Comparison of ENCODE assay signal across 14 mouse cellular contexts in the genomic region with DNA sequence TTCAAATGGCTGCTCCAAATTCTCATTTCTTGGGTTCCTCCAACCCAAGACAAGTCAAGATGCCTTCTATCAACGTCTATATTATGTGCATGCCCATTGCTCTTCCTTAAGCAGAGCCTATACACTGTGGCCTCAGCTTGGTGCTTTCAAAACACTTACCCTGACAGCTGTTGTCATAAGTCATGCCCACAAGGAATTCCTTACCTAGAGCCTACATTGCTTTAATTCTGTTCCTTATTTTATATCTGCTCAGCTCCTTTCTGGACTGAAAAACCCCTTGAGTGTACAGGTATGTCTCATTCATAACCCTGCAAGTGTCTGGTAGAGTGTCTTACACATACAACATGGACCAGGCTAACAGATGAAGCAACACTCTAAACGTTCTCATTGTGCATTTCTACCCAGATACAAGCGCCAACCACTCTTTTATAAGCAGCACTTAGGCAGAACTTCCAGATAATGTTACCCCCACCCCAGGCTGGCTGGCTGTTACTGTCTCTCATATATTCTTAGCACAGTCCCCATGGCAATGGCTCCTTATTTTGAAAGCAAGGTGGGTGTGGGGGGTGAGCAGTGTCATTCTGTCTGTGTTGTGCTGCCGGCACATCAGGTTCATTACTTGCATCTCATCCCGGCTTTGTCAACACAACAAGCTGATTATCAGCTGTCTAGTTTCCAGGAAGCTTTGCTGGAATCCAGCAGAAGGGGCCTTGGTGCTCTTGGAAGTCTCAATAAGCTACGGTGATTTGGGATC.
DNase-seq lines count a peak whose midpoint lies in the region; ATAC-seq lines count a peak whose summit lies in the region.
"Had no signal": no experiment of that assay in that cellular context is flagged by ENCODE, and none has a peak within 500 bp of the region (broad histone marks: within the 10 kb centered on the region; RNA-seq: fewer than 3 reads in every experiment).

No protein-coding gene starts in this region.

- H3K9me3 ChIP-seq in embryonic facial prominence, embryonic 14.5 days (ENCODE audit: control insufficient read depth, low read length), result no peaks in the 10 kb centered on the region
- H3K9me3 ChIP-seq in embryonic facial prominence, embryonic 10.5 days, result no peaks in the 10 kb centered on the region
- no peaks in the 10 kb centered on the region for H3K9me3 ChIP-seq in kidney, embryonic 15.5 days (replicated peaks)
- H3K9me3 ChIP-seq in hindbrain, embryonic 14.5 days (ENCODE audit: control insufficient read depth, low read length), result no peaks in the 10 kb centered on the region
- H3K9me3 ChIP-seq: forebrain, embryonic 12.5 days; limb, embryonic 12.5 days had no signal

- H3K4me3 ChIP-seq in embryonic facial prominence, embryonic 14.5 days (ENCODE audit: low read depth, low read length), result no peak overlapping the region
- H3K4me3 ChIP-seq in embryonic facial prominence, embryonic 10.5 days, result no peak overlapping the region
- H3K4me3 ChIP-seq in kidney, embryonic 15.5 days (replicated peaks), result no peak overlapping the region
- H3K4me3 ChIP-seq in hindbrain, embryonic 14.5 days (replicated peaks; ENCODE audit: low read length), result no peak overlapping the region
- H3K4me3 ChIP-seq: forebrain, embryonic 12.5 days; limb, embryonic 12.5 days had no signal

- H3K4me1 ChIP-seq in embryonic facial prominence, embryonic 14.5 days (ENCODE audit: control insufficient read depth, insufficient read depth, low read length), result no peaks in the 10 kb centered on the region
- no peaks in the 10 kb centered on the region; the same call in 1 of the 2 replicates for H3K4me1 ChIP-seq in embryonic facial prominence, embryonic 10.5 days
- no peaks in the 10 kb centered on the region for H3K4me1 ChIP-seq in kidney, embryonic 15.5 days
- no peaks in the 10 kb centered on the region for H3K4me1 ChIP-seq in hindbrain, embryonic 14.5 days (replicated peaks; ENCODE audit: control insufficient read depth, insufficient read depth, low read length)
- H3K4me1 ChIP-seq: forebrain, embryonic 12.5 days; limb, embryonic 12.5 days had no signal

- intact Hi-C loops in heart, postnatal 10 days (cut with DNase I), result no loop called here

- H3K4me2 ChIP-seq in embryonic facial prominence, embryonic 14.5 days (ENCODE audit: low read depth, low read length), result no peak overlapping the region
- no peak overlapping the region for H3K4me2 ChIP-seq in kidney, embryonic 15.5 days
- H3K4me2 ChIP-seq in hindbrain, embryonic 14.5 days (replicated peaks), result no peak overlapping the region
- H3K4me2 ChIP-seq: forebrain, embryonic 12.5 days; limb, embryonic 12.5 days had no signal

- no peak for DNase-seq in embryonic facial prominence, embryonic 14.5 days (ENCODE audit: low spot score)
- DNase-seq in embryonic facial prominence, embryonic 10.5 days (ENCODE audit: low spot score), result no peak
- DNase-seq in layer of hippocampus, adult 9-11 months, result peak; percentile 40
- no peak for DNase-seq in layer of hippocampus, postnatal 14 days (ENCODE audit: low spot score in 2 of 2)
- peak; percentile 27 to 42 for DNase-seq in heart, postnatal 10 days
- DNase-seq in right cerebral cortex, postnatal 25 days, result peak; percentile 42
- DNase-seq in hindbrain, embryonic 14.5 days (ENCODE audit: low spot score), result no peak
- DNase-seq: adrenal gland, adult 8-10 months; cerebellum, postnatal 10 days; lung, adult 18-20 months had no signal

- H3K9ac ChIP-seq in embryonic facial prominence, embryonic 14.5 days (ENCODE audit: low read depth, low read length), result no peak overlapping the region
- H3K9ac ChIP-seq in kidney, embryonic 15.5 days, result no peak overlapping the region
- H3K9ac ChIP-seq in hindbrain, embryonic 14.5 days, result no peak overlapping the region
- H3K9ac ChIP-seq: forebrain, embryonic 12.5 days; limb, embryonic 12.5 days had no signal

- no peak overlapping the region for H3K27ac ChIP-seq in embryonic facial prominence, embryonic 14.5 days (replicated peaks; ENCODE audit: low read depth, low read length)
- no peak overlapping the region for H3K27ac ChIP-seq in embryonic facial prominence, embryonic 10.5 days (replicated peaks)
- no peak overlapping the region for H3K27ac ChIP-seq in kidney, embryonic 15.5 days
- no peak overlapping the region for H3K27ac ChIP-seq in hindbrain, embryonic 14.5 days
- H3K27ac ChIP-seq: forebrain, embryonic 12.5 days; limb, embryonic 12.5 days had no signal

- peak; percentile 30; the same call in 1 of the 2 replicates for ATAC-seq in embryonic facial prominence, embryonic 14.5 days (ENCODE audit: low read depth)
- ATAC-seq in kidney, embryonic 15.5 days (replicated peaks; ENCODE audit: low FRiP score), result no peak
- ATAC-seq in hindbrain, embryonic 14.5 days (ENCODE audit: low FRiP score), result no peak
- ATAC-seq: intestine, postnatal 0 days had no signal

- WGBS in embryonic facial prominence, embryonic 14.5 days, result 79% methylated on average over 6 of the region's 6 CpGs
- WGBS in embryonic facial prominence, embryonic 10.5 days, result 88% methylated on average over 6 of the region's 6 CpGs
- WGBS in kidney, embryonic 15.5 days, result 86% methylated on average over 6 of the region's 6 CpGs
- WGBS in hindbrain, embryonic 14.5 days, result 84% methylated on average over 6 of the region's 6 CpGs

- H3K36me3 ChIP-seq in embryonic facial prominence, embryonic 14.5 days (ENCODE audit: control insufficient read depth, insufficient read depth, low read length), result no peaks in the 10 kb centered on the region
- H3K36me3 ChIP-seq in embryonic facial prominence, embryonic 10.5 days (replicated peaks), result no peaks in the 10 kb centered on the region
- H3K36me3 ChIP-seq in kidney, embryonic 15.5 days, result no peaks in the 10 kb centered on the region
- no peaks in the 10 kb centered on the region for H3K36me3 ChIP-seq in hindbrain, embryonic 14.5 days (replicated peaks; ENCODE audit: control insufficient read depth, insufficient read depth)
- H3K36me3 ChIP-seq: forebrain, embryonic 12.5 days; limb, embryonic 12.5 days had no signal

- H3K27me3 ChIP-seq in embryonic facial prominence, embryonic 14.5 days (replicated peaks; ENCODE audit: control insufficient read depth, insufficient read depth, low read length), result no peaks in the 10 kb centered on the region
- no peaks in the 10 kb centered on the region for H3K27me3 ChIP-seq in embryonic facial prominence, embryonic 10.5 days (replicated peaks; ENCODE audit: low read depth, poor library complexity, severe bottlenecking)
- no peaks in the 10 kb centered on the region for H3K27me3 ChIP-seq in kidney, embryonic 15.5 days
- H3K27me3 ChIP-seq in hindbrain, embryonic 14.5 days (ENCODE audit: control insufficient read depth, insufficient read depth, low read length), result no peaks in the 10 kb centered on the region
- H3K27me3 ChIP-seq: forebrain, embryonic 12.5 days; limb, embryonic 12.5 days had no signal

Comparison
In these comparisons a context has a peak if more than half of its experiments do, and no peak if none do; other contexts are left out.
1. DNase-seq: peak in layer of hippocampus, adult 9-11 months (single experiment), heart, postnatal 10 days (2 of 2) and right cerebral cortex, postnatal 25 days (single experiment); none in embryonic facial prominence, embryonic 14.5 days (single experiment), embryonic facial prominence, embryonic 10.5 days (single experiment), layer of hippocampus, postnatal 14 days (0 of 2) and hindbrain, embryonic 14.5 days (single experiment).